Mouse (Mus musculus) heart, embryonic 15.5 days (tissue): ENCODE data around the gene Pitpnc1. TPM values are rescaled to one million over a fixed set of nuclear protein-coding genes. Genes with fewer than 3 reads are reported as not detected.

Experiments used
- ATAC-seq: fragments of 200-750 bp; cut with Nextera tagmentation; replicated peaks from 2 replicates; pipeline ENCODE4 v1.8.0; 2017; ENCODE audit warnings: low read depth, moderate TSS enrichment; ENCODE audit not compliant: insufficient number of reproducible peaks, insufficient read depth, low FRiP score
- H3K27ac ChIP-seq: fragments of 300-500 bp; sonication (generic); 2 replicates; pipeline ENCODE4 v1.5.1; 2015; ENCODE audit warnings: mild to moderate bottlenecking, inconsistent platforms
- H3K27me3 ChIP-seq: fragments of 300-500 bp; sonication (generic); 2 replicates; pipeline ENCODE4 v1.6.1; 2015; ENCODE audit warnings: inconsistent platforms
- H3K36me3 ChIP-seq: fragments of 300-500 bp; sonication (generic); 2 replicates; pipeline ENCODE4 v1.6.1; 2015; ENCODE audit warnings: mild to moderate bottlenecking, inconsistent platforms
- H3K4me1 ChIP-seq: fragments of 300-500 bp; sonication (generic); replicated peaks from 2 replicates; pipeline ENCODE4 v1.6.1; 2015; ENCODE audit warnings: inconsistent platforms
- H3K4me2 ChIP-seq: fragments of 300-500 bp; sonication (generic); 2 replicates; pipeline ENCODE4 v1.6.1; 2015; ENCODE audit warnings: inconsistent platforms, mild to moderate bottlenecking, moderate library complexity
- H3K4me3 ChIP-seq: fragments of 300-500 bp; sonication (generic); 2 replicates; pipeline ENCODE4 v1.5.1; 2015; ENCODE audit warnings: mild to moderate bottlenecking, inconsistent platforms
- H3K9ac ChIP-seq: fragments of 300-500 bp; sonication (generic); 2 replicates; pipeline ENCODE4 v1.6.1; 2015; ENCODE audit warnings: mild to moderate bottlenecking, inconsistent platforms
- H3K9me3 ChIP-seq: fragments of 300-500 bp; sonication (generic); replicated peaks from 2 replicates; pipeline ENCODE4 v1.6.1; 2016; ENCODE audit warnings: inconsistent platforms
- WGBS: fragments of 180-500 bp; shearing (Covaris S2); methylation state at CpG from one replicate; pipeline ENCODE4 v1.1.7; 2015; ENCODE audit warnings: mixed read lengths; 5-methylcytosine and 5-hydroxymethylcytosine counted together
- polyA plus RNA-seq: library from polyadenylated mRNA; unstranded; fragments of >200 nt; fragmentation: Nextera tagmentation; extraction: Ambion mirVana; gene quantifications from 2 replicates; pipeline ENCODE4 v1.2.1, GENCODE M21; 2015

Gene Pitpnc1
- polyA plus RNA-seq, 1 experiment from 2014 or later = 18.0 TPM

DNA sequence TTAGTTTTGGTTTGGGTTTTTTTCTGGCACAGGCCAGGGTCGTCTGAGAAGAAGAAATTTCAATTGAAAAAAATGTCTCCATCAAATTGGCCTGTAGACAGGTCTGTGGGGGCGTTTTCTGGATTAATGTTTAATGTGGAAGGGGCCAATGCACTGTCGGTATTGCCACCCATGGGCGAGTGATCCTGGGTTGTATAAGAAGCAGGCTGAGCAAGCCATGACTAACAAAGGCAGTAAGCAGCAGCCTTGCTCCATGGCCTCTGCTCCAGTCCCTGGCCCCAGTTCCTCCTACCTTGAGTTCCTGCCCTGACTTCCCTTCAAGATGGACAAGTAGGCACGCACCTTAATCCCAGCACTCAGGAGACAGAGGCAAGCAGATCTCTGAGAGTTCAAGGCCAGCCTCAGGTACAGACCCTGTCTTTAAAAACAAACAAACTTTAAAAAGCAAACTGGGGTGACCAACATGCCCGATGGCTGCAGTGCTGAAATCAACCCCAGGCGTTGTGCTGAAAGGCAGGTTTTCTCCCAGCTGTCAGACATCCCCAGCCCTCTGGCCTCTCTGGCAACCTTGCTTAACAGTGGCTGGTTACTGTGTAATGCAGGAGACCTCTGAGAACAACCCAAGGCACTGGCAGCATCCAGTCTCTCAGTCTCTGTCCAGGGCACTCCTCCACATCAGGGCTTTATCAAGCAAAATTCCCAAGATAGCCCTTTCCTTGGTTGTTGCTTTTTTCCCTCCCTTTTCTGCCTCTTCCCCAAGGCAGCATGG is 39.1 kb downstream of the Pitpnc1 start:
- no peak for ATAC-seq
- Histone ChIP-seq H3K4me2 (no peak overlapping the region), H3K27me3 (no peaks in the 10 kb centered on the region), H3K4me3 (no peak overlapping the region), H3K9ac (no peak overlapping the region), H3K9me3 (no peaks in the 10 kb centered on the region), H3K4me1 (peaks cover 12% of the 10 kb centered on the region), H3K36me3 (no peaks in the 10 kb centered on the region), H3K27ac (no peak overlapping the region)
- WGBS = 73% methylated on average over 7 of the region's 7 CpGs

DNA sequence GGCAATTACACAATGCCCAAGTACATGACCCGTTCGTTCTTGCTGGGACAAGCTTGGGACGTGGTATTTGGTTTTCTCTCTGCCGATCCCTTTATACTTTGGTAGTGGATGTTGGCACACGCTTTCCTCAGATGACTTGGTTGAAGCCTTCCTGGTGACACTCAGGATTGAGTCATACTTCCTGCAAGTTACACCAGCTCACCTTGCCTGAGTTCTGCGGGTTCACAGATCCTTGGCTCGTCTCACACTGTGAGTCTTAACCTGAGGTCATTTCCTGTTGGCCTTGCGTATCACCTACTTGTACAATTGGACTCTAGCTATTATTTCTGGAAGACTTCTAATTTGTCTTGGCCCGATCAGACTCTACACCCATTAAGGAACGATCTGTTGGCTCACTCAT is 42.5 kb downstream of the Pitpnc1 start:
- Histone ChIP-seq H3K4me2 (no peak overlapping the region), H3K27me3 (no peaks in the 10 kb centered on the region), H3K9me3 (no peaks in the 10 kb centered on the region), H3K27ac (no peak overlapping the region), H3K9ac (no peak overlapping the region), H3K36me3 (no peaks in the 10 kb centered on the region), H3K4me3 (no peak overlapping the region), H3K4me1 (peaks cover 15% of the 10 kb centered on the region)
- 82% methylated on average over 10 of the region's 10 CpGs for WGBS
- 0 out of 2 replicates have a peak, but pooled peaks have one; percentile 27 for ATAC-seq

DNA sequence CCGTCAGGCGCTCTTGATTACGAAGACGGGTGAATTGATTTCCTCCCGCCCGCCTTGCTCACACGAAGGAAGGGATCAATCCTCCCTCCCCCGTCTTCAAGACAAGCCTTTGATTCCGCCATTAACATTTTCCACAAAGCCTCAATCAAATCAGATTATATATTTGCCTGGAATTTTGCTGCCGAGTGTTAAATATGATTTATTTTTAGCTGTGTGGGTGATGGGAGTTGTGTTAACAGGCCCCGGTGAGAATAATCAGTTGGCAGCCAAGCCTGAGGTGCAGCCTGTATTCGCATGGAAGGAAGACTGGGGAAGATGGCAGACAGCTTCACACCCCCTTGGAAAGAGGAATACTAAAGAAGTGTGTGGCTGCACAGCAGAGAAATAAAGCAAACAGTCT is 46.3 kb downstream of the Pitpnc1 start:
- ATAC-seq = no peak
- Histone ChIP-seq H3K36me3 (no peaks in the 10 kb centered on the region), H3K9ac (no peak overlapping the region), H3K4me1 (peaks cover 26% of the 10 kb centered on the region), H3K9me3 (no peaks in the 10 kb centered on the region), H3K27ac (peak overlapping the region; percentile 62), H3K27me3 (no peaks in the 10 kb centered on the region), H3K4me3 (no peak overlapping the region), H3K4me2 (no peak overlapping the region)
- 58% methylated on average over 12 of the region's 12 CpGs for WGBS

DNA sequence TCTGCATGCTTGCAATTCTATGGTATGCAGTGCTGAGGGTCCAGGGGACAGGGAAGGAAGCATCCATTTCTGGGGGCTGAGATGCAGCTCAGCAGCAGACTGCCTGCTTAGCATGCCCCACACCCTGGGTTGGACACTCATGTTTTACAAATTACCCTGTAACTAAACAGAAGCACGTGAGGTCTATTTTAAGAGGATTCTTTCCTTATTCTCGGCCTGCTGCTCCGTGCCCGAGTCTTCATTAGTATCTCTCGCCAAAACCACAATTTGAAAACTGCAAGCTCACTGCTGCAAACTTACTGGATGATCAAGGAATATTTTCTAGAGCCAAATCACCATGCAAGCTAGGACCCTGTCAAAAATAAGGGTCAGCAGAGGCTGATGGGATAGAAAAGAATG is 48.1 kb downstream of the Pitpnc1 start:
- no peaks in the 10 kb centered on the region for H3K27me3 ChIP-seq
- H3K27ac ChIP-seq = no peak overlapping the region
- no peak for ATAC-seq
- H3K9ac ChIP-seq = no peak overlapping the region
- 53% methylated on average over 5 of the region's 5 CpGs for WGBS
- no peak overlapping the region for H3K4me2 ChIP-seq
- H3K9me3 ChIP-seq = no peaks in the 10 kb centered on the region
- H3K36me3 ChIP-seq = no peaks in the 10 kb centered on the region
- H3K4me3 ChIP-seq = no peak overlapping the region
- H3K4me1 ChIP-seq = peaks cover 27% of the 10 kb centered on the region

DNA sequence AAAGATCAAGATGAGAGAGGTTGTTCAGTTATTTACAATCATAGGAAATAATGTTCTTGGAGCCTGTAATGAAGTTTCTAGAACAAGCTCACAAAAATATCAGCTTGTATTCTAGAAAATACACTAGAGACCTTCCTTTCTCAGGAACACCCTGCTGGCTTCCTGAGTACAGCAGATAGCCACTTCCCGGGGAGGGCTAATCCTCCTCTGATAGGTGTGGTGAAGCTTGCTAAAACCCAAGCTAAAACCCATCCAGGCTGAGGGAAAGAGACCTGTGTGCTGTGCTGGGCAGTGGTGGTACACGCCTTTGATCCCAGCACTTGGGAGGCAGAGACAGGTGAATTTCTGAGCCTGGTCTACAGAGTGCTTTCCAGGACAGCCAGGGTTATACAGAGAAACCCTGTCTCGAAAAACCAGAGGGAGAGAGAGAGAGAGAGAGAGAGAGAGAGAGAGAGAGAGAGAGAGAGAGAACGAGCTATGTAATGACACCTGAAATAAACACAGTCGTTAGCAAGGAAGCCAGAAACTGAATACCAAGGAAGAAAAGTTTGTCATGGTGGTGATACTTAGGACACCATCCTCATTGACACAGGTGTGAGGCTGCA is 48.6 kb downstream of the Pitpnc1 start:
- WGBS = 41% methylated on average over 5 of the region's 5 CpGs
- H3K9ac ChIP-seq = no peak overlapping the region
- H3K36me3 ChIP-seq = no peaks in the 10 kb centered on the region
- no peak overlapping the region for H3K27ac ChIP-seq
- no peaks in the 10 kb centered on the region for H3K27me3 ChIP-seq
- H3K4me2 ChIP-seq = no peak overlapping the region
- no peak for ATAC-seq
- H3K4me3 ChIP-seq = no peak overlapping the region
- no peaks in the 10 kb centered on the region for H3K9me3 ChIP-seq
- peaks cover 32% of the 10 kb centered on the region for H3K4me1 ChIP-seq

DNA sequence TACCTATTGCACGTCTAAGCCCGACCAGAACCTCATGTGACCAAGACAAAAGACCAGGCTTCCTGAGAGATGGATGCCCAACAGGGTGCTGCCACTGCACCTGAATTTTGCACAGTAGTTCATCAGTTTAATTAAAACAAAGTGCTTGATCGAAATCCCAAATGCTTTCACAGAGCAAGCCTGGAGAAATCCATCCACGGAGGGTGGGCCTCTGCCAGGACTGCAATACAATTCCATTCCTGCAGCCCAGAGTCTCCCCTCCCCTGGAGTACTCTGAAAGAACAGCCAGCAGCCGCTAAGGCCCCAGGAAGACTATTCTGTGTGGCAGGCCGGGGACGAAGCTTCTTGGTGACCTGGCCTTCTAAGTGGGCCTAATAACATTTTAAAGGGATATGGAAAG is 50.6 kb downstream of the Pitpnc1 start:
- Histone ChIP-seq H3K27me3 (no peaks in the 10 kb centered on the region), H3K4me1 (peaks cover 38% of the 10 kb centered on the region), H3K9me3 (no peaks in the 10 kb centered on the region), H3K4me2 (no peak overlapping the region), H3K4me3 (no peak overlapping the region), H3K36me3 (no peaks in the 10 kb centered on the region), H3K9ac (no peak overlapping the region), H3K27ac (no peak overlapping the region)
- WGBS = 65% methylated on average over 7 of the region's 7 CpGs
- ATAC-seq = no peak

DNA sequence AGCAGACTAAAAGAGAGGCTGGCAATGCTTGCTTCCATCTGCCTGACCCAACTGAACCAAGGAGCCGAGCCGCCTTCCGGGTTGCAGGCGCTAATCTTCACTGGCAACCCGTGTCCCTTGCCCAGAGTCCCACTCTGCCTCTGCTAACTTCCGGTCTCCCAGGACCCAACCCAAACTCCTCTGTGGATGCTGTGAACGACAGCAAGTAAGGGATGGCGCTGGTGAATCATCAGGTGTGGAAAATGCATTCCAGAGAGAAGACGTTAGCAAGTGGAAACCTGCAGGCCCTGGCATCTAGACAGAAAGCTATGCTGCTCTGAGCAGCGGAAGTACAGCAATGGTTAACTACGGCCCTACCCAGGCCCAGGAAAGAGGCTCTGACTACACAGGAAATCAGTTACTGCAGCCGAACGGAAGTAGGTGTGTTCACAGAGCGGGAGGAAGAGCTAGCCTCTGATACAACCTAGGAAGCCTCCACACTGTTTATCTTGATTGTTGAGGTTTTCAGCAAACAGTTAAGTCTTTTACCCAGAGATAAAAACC is 53.4 kb downstream of the Pitpnc1 start:
- H3K9me3 ChIP-seq = no peaks in the 10 kb centered on the region
- no peak overlapping the region for H3K4me3 ChIP-seq
- no peak overlapping the region for H3K9ac ChIP-seq
- H3K27ac ChIP-seq = peak overlapping the region; percentile 64
- 55% methylated on average over 14 of the region's 14 CpGs for WGBS
- H3K36me3 ChIP-seq = no peaks in the 10 kb centered on the region
- H3K4me1 ChIP-seq = peaks cover 43% of the 10 kb centered on the region
- peak overlapping the region; percentile 31; the same call in 1 of the 2 replicates for H3K4me2 ChIP-seq
- no peaks in the 10 kb centered on the region for H3K27me3 ChIP-seq
- no peak for ATAC-seq

DNA sequence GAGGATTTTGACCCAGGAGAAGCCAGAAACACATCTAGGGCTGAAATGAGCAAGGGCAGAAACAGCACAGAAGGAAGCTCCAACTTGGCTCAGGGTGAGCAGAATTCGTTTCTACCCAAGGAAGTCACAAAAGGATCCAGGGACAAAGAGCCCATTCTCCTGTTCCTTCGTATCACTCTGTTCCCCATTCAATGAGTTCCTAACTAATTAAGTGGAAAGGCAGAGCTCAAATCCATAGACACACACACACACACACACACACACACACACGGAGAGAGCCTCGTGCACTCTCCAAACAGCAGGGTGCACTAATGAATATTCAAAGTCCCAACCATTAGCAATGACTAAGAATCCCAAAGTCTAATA is 54.0 kb downstream of the Pitpnc1 start:
- no peaks in the 10 kb centered on the region for H3K9me3 ChIP-seq
- H3K27me3 ChIP-seq = no peaks in the 10 kb centered on the region
- WGBS = 66% methylated on average over 4 of the region's 4 CpGs
- no peaks in the 10 kb centered on the region for H3K36me3 ChIP-seq
- no peak overlapping the region for H3K9ac ChIP-seq
- no peak overlapping the region for H3K4me3 ChIP-seq
- peak overlapping the region; percentile 64; the same call in 1 of the 2 replicates for H3K27ac ChIP-seq
- no peak for ATAC-seq
- peaks cover 38% of the 10 kb centered on the region for H3K4me1 ChIP-seq
- H3K4me2 ChIP-seq = no peak overlapping the region

DNA sequence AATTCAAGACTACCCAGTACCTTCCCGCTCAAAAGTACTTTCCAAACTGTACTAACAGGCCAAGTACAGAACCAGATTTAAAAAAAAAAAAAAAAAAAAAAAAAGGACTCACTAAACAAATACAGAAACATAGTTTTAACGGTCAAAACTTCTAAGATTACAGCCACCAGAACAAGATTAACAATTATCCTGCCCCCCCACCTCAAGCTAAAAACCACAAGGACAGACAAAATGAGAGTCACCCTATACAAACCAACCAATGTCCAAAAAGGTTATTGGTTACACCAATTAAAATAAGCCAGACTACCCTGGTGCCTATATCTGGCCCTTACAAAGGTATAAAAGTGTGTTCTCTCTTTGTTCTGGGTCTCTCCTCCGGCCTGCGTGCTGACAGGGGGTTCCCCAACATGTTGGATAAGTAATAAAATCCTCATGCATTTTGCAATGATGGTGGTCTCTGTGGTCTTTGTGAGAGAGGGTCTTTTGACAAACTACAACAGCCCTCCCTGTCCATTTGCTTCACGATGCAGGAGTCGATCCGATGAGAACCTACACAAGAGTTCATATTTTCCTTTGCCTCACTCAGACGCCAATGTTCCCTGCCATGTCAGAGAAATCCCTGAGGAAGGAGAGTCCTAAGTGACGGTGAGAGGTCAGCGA is 54.5 kb downstream of the Pitpnc1 start:
- no peak for ATAC-seq
- 79% methylated on average over 10 of the region's 10 CpGs for WGBS

DNA sequence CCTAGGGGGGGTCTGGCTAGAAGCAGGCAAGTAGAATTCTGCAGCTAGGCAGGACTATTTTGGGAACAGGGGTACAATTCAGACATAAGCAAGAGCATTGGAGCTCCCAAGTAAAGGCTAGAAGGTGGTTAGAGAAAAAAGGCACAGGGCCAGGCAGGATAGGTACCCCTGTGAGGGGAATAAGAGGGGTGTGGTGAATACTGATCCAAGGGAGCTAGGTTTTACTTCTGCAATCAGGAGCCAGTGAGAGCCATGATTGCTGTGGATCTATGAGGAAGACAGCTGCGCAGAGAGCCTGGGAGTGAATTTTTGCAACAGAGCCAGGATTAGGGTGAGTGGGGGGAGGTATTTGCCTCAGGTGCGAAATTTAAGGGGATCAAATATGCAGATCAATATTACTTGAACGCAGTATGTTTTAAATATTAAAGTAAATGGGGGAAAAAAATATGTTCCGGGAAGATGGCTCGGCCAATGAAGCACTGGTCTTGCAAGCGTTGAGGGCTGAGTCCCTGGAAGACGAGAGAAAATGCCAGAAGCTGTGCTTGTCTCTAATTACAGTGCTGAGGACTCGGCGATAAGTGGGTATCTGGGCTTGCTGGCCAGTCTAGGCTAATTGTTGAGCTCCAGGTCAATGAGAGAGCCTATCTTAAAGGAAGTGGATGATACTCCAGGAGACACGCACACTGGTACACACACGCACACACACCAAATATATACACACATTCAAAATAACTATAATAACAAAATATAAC is 55.3 kb downstream of the Pitpnc1 start:
- WGBS = 64% methylated on average over 11 of the region's 11 CpGs
- H3K9me3 ChIP-seq = no peaks in the 10 kb centered on the region
- no peak overlapping the region for H3K4me3 ChIP-seq
- H3K27me3 ChIP-seq = no peaks in the 10 kb centered on the region
- peak overlapping the region; percentile 41 for H3K27ac ChIP-seq
- peaks cover 35% of the 10 kb centered on the region for H3K4me1 ChIP-seq
- H3K9ac ChIP-seq = 0 out of 2 replicates have a peak overlapping the region, but pooled peaks have one; percentile 2
- H3K36me3 ChIP-seq = no peaks in the 10 kb centered on the region
- 0 out of 2 replicates have a peak overlapping the region, but pooled peaks have one; percentile 1 for H3K4me2 ChIP-seq
- ATAC-seq = no peak

More for the DNA sequence above, 54.5 kb downstream of the Pitpnc1 start:
- H3K27ac ChIP-seq = 0 out of 2 replicates have a peak overlapping the region, but pooled peaks have one; percentile 64
- H3K9me3 ChIP-seq = no peaks in the 10 kb centered on the region
- H3K36me3 ChIP-seq = no peaks in the 10 kb centered on the region
- no peaks in the 10 kb centered on the region for H3K27me3 ChIP-seq
- no peak overlapping the region for H3K4me3 ChIP-seq
- H3K4me1 ChIP-seq = peaks cover 37% of the 10 kb centered on the region
- no peak overlapping the region for H3K4me2 ChIP-seq
- no peak overlapping the region for H3K9ac ChIP-seq

DNA sequence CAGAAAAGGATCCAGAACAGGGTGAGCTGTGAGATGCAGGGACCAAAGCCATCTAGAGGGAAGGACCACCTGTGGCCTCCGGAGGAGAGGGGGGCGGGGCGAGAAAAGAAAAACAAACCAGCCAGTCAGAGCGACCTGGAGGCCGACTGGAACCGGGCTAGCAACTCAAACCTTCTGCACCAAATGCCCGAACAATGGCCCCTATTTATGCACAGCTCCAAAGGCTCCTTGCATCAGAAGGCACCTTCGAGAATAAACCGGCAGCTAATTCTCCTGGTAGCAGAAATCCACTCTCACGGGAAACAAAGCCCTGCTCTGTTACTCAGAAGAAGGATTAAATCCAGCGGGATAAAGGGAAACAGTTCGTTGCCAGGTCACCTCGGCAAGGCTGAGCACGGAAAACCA is 57.2 kb downstream of the Pitpnc1 start:
- peak overlapping the region; percentile 47 for H3K9ac ChIP-seq
- no peak for ATAC-seq
- WGBS = 8% methylated on average over 14 of the region's 14 CpGs
- peak overlapping the region; percentile 51; the same call in 1 of the 2 replicates for H3K27ac ChIP-seq
- H3K9me3 ChIP-seq = no peaks in the 10 kb centered on the region
- peak overlapping the region; percentile 34 for H3K4me3 ChIP-seq
- H3K27me3 ChIP-seq = no peaks in the 10 kb centered on the region
- H3K4me1 ChIP-seq = peaks cover 33% of the 10 kb centered on the region
- H3K36me3 ChIP-seq = no peaks in the 10 kb centered on the region
- H3K4me2 ChIP-seq = peak overlapping the region; percentile 62
